Mouse (Mus musculus) liver, embryonic 12.5 days (tissue): ENCODE results near the gene Mroh2b. TPM values are rescaled to one million over a fixed set of nuclear protein-coding genes. Genes with fewer than 3 reads are reported as not detected.

Experiments
- ATAC-seq: fragments of 200-750 bp; cut with Nextera tagmentation; 2 replicates; pipeline ENCODE4 v1.8.0; 2017; ENCODE audit warnings: moderate number of reproducible peaks, mild to moderate bottlenecking, moderate library complexity
- H3K27ac ChIP-seq: fragments of 300-500 bp; sonication (generic); 2 replicates; pipeline ENCODE4 v1.5.1; 2016; ENCODE audit warnings: mild to moderate bottlenecking
- H3K27me3 ChIP-seq: fragments of 300-500 bp; sonication (generic); replicated peaks from 2 replicates; pipeline ENCODE4 v1.6.1; 2016; ENCODE audit warnings: mild to moderate bottlenecking, moderate library complexity
- H3K36me3 ChIP-seq: fragments of 300-500 bp; sonication (generic); 2 replicates; pipeline ENCODE4 v1.6.1; 2016; ENCODE audit warnings: mild to moderate bottlenecking, moderate library complexity
- H3K4me1 ChIP-seq: fragments of 300-500 bp; sonication (generic); 2 replicates; pipeline ENCODE4 v1.6.1; 2016
- H3K4me2 ChIP-seq: fragments of 300-500 bp; sonication (generic); 2 replicates; pipeline ENCODE4 v1.6.1; 2016; ENCODE audit warnings: mild to moderate bottlenecking, moderate library complexity
- H3K4me3 ChIP-seq: fragments of 300-500 bp; sonication (generic); 2 replicates; pipeline ENCODE4 v1.5.1; 2016; ENCODE audit warnings: mild to moderate bottlenecking, moderate library complexity
- H3K9ac ChIP-seq: fragments of 300-500 bp; sonication (generic); 2 replicates; pipeline ENCODE4 v1.6.1; 2016; ENCODE audit warnings: mild to moderate bottlenecking, moderate library complexity
- H3K9me3 ChIP-seq: fragments of 300-500 bp; sonication (generic); replicated peaks from 2 replicates; pipeline ENCODE4 v1.6.1; 2016; ENCODE audit warnings: mild to moderate bottlenecking, moderate library complexity
- WGBS: fragments of 180-500 bp; shearing (Covaris S2); methylation state at CpG from one replicate; pipeline ENCODE4 v1.1.7; 2016; ENCODE audit not compliant: insufficient replicate concordance; 5-methylcytosine and 5-hydroxymethylcytosine counted together
- polyA plus RNA-seq: library from polyadenylated mRNA; unstranded; fragments of >200 nt; fragmentation: Nextera tagmentation; extraction: Ambion mirVana; gene quantifications from 2 replicates; pipeline ENCODE4 v1.2.1, GENCODE M21; 2016

The Mroh2b gene
- not detected in 2 replicates for polyA plus RNA-seq

DNA sequence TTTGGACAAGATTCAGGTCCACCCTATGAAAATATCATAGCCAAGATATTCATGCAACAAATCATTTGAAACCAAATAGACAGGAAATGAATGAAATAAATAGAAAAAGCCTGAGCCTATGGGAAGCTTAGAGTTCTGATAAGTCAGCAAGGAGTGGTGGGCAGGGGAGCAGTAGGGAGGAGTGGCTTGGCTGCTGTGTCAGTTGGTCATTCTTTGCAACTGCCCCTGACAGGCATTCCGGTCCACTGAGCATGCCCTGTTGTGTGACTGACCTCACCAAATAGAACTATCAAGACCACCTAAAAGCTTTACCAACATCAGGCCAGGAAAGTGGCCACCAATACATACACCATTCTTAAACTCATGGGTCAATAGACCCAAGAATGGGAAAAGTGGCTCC is at the start of gene Mroh2b:
TSS of gene Mroh2b (plus strand) at position 301 of the 400 bp plus-strand sequence.
- Histone ChIP-seq H3K4me2 (no peak within 1 kb of the TSS), H3K4me1 (no peaks in the 10 kb centered on the region), H3K27me3 (no peaks in the 10 kb centered on the region), H3K4me3 (no peak within 1 kb of the TSS), H3K27ac (no peak within 1 kb of the TSS), H3K9me3 (no peaks in the 10 kb centered on the region), H3K36me3 (no peaks in the 10 kb centered on the region), H3K9ac (no peak within 1 kb of the TSS)
- 85% methylated on average over 1 of the region's 1 CpGs for WGBS
- no peak for ATAC-seq

DNA sequence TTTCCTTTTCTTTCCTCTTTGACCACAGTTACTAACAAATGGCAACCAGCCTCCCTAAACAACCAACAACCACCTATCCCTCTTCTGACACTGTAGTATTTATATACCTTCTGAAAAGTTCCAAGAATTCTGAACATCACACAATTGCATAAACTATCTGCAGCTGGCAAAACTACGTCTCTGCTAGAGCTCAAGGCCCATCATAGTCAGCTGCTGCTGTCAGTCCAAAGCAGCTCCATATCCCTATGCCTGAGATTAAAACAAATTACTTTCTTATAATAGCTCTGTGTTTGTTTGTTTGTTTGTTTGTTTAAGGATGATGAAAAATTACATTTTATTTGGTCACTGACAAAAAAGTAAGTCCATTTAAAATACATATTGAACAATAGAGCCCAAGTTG is 48.5 kb upstream of the Mroh2b start:
- no peaks in the 10 kb centered on the region for H3K36me3 ChIP-seq
- 69% methylated on average over 1 of the region's 1 CpGs for WGBS
- H3K27me3 ChIP-seq: no peaks in the 10 kb centered on the region
- no peak overlapping the region for H3K4me2 ChIP-seq
- no peak overlapping the region for H3K27ac ChIP-seq
- no peaks in the 10 kb centered on the region for H3K4me1 ChIP-seq
- H3K9ac ChIP-seq: no peak overlapping the region
- no peak overlapping the region for H3K4me3 ChIP-seq
- ATAC-seq: no peak
- no peaks in the 10 kb centered on the region for H3K9me3 ChIP-seq

DNA sequence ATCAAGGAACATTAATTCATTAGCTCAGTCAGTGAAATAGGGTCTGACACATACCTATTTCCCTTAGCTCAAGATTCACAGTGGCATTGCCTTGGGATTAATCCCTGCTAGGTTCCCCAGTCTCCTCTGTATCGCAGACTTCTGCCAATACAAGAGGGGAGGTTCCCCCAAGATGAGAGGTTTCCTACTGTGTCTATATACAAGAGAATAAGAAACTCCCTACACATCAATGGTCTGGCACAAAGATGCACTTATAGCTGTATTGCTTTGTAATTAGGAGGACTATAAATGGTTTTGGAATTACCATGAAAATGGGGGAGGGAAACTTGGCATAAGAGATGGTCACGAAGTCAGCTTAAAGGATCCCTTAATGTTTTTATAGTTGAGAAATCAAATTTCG is 3.6 kb upstream of the Mroh2b start:
- no peaks in the 10 kb centered on the region for H3K4me1 ChIP-seq
- no peak overlapping the region for H3K9ac ChIP-seq
- no peak for ATAC-seq
- 46% methylated on average over 3 of the region's 3 CpGs for WGBS
- H3K4me3 ChIP-seq: no peak overlapping the region
- no peak overlapping the region for H3K27ac ChIP-seq
- no peak overlapping the region for H3K4me2 ChIP-seq
- H3K36me3 ChIP-seq: no peaks in the 10 kb centered on the region
- H3K9me3 ChIP-seq: no peaks in the 10 kb centered on the region; the same call in 1 of the 2 replicates
- no peaks in the 10 kb centered on the region for H3K27me3 ChIP-seq

DNA sequence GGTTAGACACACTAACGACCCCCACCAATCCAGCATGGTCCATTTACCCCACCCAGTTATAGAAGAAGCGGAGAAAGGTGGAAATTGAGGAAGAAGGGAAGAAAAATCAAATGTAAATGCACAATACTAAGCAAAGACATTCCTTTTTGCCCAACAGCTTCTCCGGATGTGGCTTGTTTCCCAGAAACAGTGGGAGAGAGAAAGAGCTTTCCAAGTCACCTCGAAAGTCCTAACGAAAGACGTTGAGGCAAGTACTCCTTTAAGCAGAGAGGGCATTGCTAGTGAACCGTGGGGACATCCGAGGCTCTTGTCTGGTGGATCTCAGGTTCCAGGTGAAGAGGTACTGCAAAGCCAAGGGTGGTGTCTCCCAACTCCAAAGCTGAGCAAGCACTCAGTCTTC is 36.2 kb downstream of the Mroh2b start:
- ATAC-seq: no peak

DNA sequence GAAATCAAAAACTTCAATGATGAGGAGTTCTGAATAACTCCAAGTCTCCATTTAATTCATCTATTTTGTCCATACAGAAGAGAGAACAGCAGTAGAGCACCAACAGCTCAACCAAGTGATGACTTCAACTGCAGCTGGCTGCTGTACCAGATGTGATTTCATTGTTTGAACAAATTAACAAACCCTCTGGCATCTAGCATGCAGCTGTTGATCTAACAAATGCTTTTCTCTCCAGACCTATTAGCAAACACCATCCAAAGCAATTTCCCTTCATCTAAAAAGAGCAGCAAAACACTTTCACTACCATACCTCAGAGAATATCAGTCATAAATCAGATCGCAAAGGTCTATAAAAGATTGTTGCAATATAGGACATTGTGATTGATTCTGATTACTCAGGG is 74.8 kb downstream of the Mroh2b start:
- no peaks in the 10 kb centered on the region for H3K36me3 ChIP-seq
- no peak overlapping the region for H3K9ac ChIP-seq
- H3K4me1 ChIP-seq: no peaks in the 10 kb centered on the region
- H3K4me3 ChIP-seq: no peak overlapping the region
- H3K4me2 ChIP-seq: no peak overlapping the region
- no peaks in the 10 kb centered on the region for H3K9me3 ChIP-seq
- no peak for ATAC-seq
- WGBS: 77% methylated on average over 1 of the region's 1 CpGs
- H3K27me3 ChIP-seq: no peaks in the 10 kb centered on the region
- no peak overlapping the region for H3K27ac ChIP-seq

More for the DNA sequence above, 36.2 kb downstream of the Mroh2b start:
- Histone ChIP-seq H3K4me1 (no peaks in the 10 kb centered on the region), H3K4me2 (no peak overlapping the region), H3K27ac (no peak overlapping the region), H3K27me3 (no peaks in the 10 kb centered on the region), H3K4me3 (no peak overlapping the region), H3K9ac (no peak overlapping the region), H3K36me3 (no peaks in the 10 kb centered on the region), H3K9me3 (no peaks in the 10 kb centered on the region)
- WGBS: 67% methylated on average over 8 of the region's 8 CpGs

DNA sequence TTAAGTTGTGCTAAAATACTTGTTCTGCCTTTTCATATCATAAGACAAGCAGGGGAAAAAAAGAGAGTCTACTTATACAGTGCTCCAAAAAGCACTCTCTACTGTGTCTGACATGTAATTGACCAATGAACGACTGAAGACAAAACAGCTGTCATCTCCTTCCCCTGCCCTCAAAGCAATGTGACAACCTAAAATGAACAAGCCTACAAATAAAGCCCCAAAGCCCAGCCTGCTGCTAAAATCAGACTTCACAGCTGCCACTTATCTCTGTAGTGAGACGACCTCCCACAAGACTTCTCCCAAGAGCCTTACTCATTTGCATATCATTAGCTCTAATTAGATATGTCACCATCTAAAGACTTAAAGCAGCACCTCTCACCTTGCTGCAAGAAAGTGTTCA is 104.4 kb downstream of the Mroh2b start:
- WGBS: 34% methylated on average over 2 of the region's 2 CpGs
- Histone ChIP-seq H3K4me3 (no peak overlapping the region), H3K4me2 (no peak overlapping the region), H3K4me1 (no peaks in the 10 kb centered on the region), H3K36me3 (no peaks in the 10 kb centered on the region), H3K27ac (no peak overlapping the region), H3K27me3 (no peaks in the 10 kb centered on the region), H3K9ac (no peak overlapping the region), H3K9me3 (no peaks in the 10 kb centered on the region)
- ATAC-seq: no peak

DNA sequence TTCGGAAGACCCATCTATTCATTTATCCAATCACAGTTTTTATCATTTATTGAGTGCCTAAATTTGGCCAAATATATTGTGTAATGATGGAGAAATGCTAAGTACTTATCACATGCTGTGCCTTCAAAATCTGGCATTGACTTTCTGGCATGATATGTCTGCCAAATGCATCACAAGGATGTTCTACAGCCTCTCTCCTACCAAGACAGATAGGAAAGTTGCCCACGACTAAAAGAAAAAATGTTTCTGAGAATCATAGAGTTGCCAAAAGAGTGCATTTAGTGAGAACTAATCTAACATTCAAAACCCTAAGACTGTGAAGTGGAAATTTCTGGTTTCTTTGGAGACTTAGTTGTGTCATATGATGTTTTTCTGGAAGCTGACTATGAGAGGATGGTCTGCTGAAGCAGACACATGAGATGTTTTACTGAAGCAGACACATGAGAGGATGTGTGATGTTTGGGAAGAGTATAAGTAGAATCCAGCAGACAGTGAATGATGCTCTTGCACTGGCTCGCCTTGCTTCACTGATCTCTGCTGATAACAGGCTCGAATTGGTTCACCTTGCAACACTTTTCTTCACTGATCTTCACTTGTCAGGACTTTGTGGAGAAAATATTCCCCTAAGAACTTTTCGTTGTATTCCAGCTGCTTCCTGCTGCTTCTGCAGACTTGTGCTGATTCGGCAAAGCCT is 105.1 kb downstream of the Mroh2b start:
- Histone ChIP-seq H3K4me3 (no peak overlapping the region), H3K27ac (no peak overlapping the region), H3K36me3 (no peaks in the 10 kb centered on the region), H3K9ac (no peak overlapping the region), H3K4me1 (no peaks in the 10 kb centered on the region), H3K27me3 (no peaks in the 10 kb centered on the region), H3K9me3 (no peaks in the 10 kb centered on the region), H3K4me2 (no peak overlapping the region)
- no peak for ATAC-seq
- 46% methylated on average over 6 of the region's 6 CpGs for WGBS

DNA sequence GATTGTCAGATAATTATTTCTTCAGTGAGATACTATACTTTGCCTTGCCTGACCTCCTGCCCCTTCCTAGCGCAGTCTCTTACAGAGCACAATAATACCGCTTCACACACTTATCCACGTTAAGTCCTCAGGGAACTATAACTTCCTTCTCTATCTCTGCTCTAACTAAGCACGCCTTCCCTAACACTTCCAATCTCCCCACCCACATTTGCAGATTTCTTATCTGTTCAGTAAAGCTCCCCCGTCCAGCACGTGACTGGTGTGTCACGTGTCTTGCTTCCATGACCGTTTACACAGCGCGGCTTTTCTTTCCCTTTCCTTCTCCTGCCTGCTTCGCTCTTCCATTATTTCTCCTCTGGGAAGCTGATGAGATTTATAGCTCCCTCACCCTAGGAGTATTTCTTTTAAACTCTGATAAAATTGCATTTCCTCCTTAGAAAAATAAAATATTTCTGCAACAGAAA is 111.1 kb downstream of the Mroh2b start:
- WGBS: 60% methylated on average over 11 of the region's 11 CpGs
- H3K27ac ChIP-seq: no peak overlapping the region
- no peak for ATAC-seq
- no peaks in the 10 kb centered on the region for H3K4me1 ChIP-seq
- no peak overlapping the region for H3K4me2 ChIP-seq
- no peaks in the 10 kb centered on the region for H3K9me3 ChIP-seq
- H3K27me3 ChIP-seq: no peaks in the 10 kb centered on the region
- no peak overlapping the region for H3K9ac ChIP-seq
- no peak overlapping the region for H3K4me3 ChIP-seq
- no peaks in the 10 kb centered on the region for H3K36me3 ChIP-seq

Other genes starting within 250 kb of the Mroh2b start
- 0.21 and 0.32 TPM in 2 replicates for gene C6, start 171.6 kb upstream of the Mroh2b start, polyA plus RNA-seq
- gene C7, start 165.0 kb downstream of the Mroh2b start, polyA plus RNA-seq: not detected in 2 replicates
- gene Card6, start 209.8 kb downstream of the Mroh2b start, polyA plus RNA-seq: 0.85 and 1.0 TPM in 2 replicates
- gene Rpl37, start 217.9 kb downstream of the Mroh2b start, polyA plus RNA-seq: 532 and 540 TPM in 2 replicates
- gene Prkaa1, start 245.1 kb downstream of the Mroh2b start, polyA plus RNA-seq: 21.3 and 22.3 TPM in 2 replicates